Mouse (Mus musculus) bone marrow macrophage, adult 2 months (primary cell): ENCODE results near the gene Il17rb. TPM values are rescaled to one million over a fixed set of nuclear protein-coding genes. Genes with fewer than 3 reads are reported as not detected.

Source experiments
- H3K27ac ChIP-seq: 2 replicates; pipeline ENCODE4 v1.5.1; 2012; ENCODE audit warnings: low read depth, low read length; ENCODE audit not compliant: insufficient read depth
- H3K4me1 ChIP-seq: 2 replicates; pipeline ENCODE4 v1.6.1; 2012; ENCODE audit warnings: low read length; ENCODE audit not compliant: control insufficient read depth, insufficient read depth
- H3K4me3 ChIP-seq: 2 replicates; pipeline ENCODE4 v1.5.1; 2012; ENCODE audit warnings: mild to moderate bottlenecking, low read length, moderate library complexity; ENCODE audit not compliant: insufficient read depth
- CTCF ChIP-seq: IDR thresholded peaks from 2 replicates; pipeline ENCODE4 v1.5.1; 2012; ENCODE audit warnings: low read depth, mild to moderate bottlenecking, low read length, moderate library complexity
- POLR2A ChIP-seq: IDR thresholded peaks from 2 replicates; pipeline ENCODE4 v1.6.1; 2012; ENCODE audit warnings: mild to moderate bottlenecking, low read depth, low read length, borderline replicate concordance
- polyA plus RNA-seq: library from polyadenylated mRNA; stranded (reverse); fragments of >200 nt; gene quantifications from 2 replicates; pipeline ENCODE4 v1.2.4, GENCODE M21; 2012; ENCODE audit not compliant: missing spikeins, insufficient read depth, insufficient read length

The Il17rb gene
- polyA plus RNA-seq, 1 experiment: not detected

GRCm38 (mm10) chr14:29971993-29972392, 36.7 kb downstream of the Il17rb start:
- no peak for TF ChIP-seq CTCF
- TF ChIP-seq POLR2A: no peak
- no peak overlapping the region for H3K4me3 ChIP-seq
- H3K27ac ChIP-seq: no peak overlapping the region
- H3K4me1 ChIP-seq: peaks cover 31% of the 10 kb centered on the region

GRCm38 (mm10) chr14:29971446-29971845, 37.2 kb downstream of the Il17rb start:
- Histone ChIP-seq H3K27ac (no peak overlapping the region), H3K4me3 (no peak overlapping the region), H3K4me1 (peaks cover 34% of the 10 kb centered on the region)
- no peak for TF ChIP-seq CTCF

- Histone ChIP-seq H3K4me1 (peaks cover 39% of the 10 kb centered on the region), H3K27ac (peak within 1 kb of the TSS; percentile 87), H3K4me3 (peak within 1 kb of the TSS; percentile 79)
- TF ChIP-seq POLR2A (peak; percentile 84; the same call in 1 of the 2 replicates), CTCF (no peak)
These were observed 40.4 kb downstream of the Il17rb start, which contains the start of gene Selenok for GRCm38 (mm10) chr14:29968075-29968821. TSS of gene Selenok (plus strand) at chr14:29968308.

DNA sequence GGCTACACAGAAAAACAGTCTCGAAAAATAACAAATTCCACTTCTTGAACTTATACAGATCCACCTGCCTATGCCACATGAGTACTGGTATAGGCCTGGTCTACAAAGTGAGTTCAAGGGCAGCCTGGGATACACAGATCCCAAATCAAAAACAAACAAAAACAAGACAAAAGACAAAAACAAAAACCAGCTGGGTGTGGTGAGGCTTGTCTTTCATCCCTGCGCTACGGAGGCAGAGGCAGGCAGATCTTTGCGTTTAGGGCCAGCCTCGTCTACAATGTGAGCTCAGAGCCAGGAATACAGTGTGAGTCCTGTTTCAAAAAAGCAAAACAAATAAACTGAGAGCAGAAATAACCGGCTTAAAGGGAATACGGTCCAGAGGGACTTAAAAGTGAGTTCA, 41.1 kb downstream of the Il17rb start:
- Histone ChIP-seq H3K4me1 (peaks cover 35% of the 10 kb centered on the region), H3K27ac (peak overlapping the region; percentile 87)

DNA sequence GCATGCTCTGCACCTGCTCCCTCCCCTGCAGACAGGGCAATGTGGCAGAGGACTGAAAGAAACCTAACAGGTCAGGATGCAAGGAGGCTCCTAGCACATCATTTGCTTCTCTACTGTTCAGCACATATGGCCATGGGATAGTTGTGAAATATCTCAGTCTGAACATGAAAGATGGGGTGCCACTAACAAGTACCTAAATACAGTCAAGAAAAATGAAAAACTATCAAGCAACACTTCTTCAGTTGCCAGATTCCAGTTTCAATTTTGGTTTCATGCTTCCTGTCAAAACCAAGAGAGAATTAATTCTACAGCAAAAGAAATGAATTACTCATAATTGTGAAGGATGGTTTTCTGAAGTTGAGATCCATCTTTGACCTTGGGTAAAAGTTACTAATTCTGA, 51.3 kb downstream of the Il17rb start:
- TF ChIP-seq CTCF (no peak), POLR2A (no peak)
- no peak overlapping the region for H3K4me3 ChIP-seq
- H3K4me1 ChIP-seq: peaks cover 15% of the 10 kb centered on the region
- no peak overlapping the region for H3K27ac ChIP-seq

More for the DNA sequence above, 41.1 kb downstream of the Il17rb start:
- TF ChIP-seq POLR2A: no peak
- no peak for TF ChIP-seq CTCF
- H3K4me3 ChIP-seq: peak overlapping the region; percentile 68

DNA sequence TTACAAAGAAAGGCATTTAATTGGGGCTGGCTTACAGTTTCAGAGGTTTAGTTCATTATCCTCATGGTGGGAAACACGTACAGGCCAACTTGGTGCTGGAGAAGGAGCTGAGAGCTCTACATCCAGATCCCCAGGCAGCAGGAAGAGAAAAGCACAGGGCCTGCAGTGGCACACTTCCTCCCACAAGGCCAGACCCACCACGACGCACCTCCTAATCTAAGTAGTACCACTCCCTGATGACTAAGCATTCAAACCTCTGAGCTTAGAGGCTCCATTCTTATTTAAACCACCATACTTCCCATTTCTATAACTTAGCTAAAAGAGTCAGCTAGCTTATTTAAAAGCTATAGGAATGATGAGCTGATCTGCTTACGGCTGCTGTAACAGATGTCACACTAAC, 57.9 kb downstream of the Il17rb start:
- Histone ChIP-seq H3K4me1 (peaks cover 11% of the 10 kb centered on the region), H3K4me3 (no peak overlapping the region), H3K27ac (peak overlapping the region; percentile 73)
- TF ChIP-seq POLR2A: no peak
- no peak for TF ChIP-seq CTCF

DNA sequence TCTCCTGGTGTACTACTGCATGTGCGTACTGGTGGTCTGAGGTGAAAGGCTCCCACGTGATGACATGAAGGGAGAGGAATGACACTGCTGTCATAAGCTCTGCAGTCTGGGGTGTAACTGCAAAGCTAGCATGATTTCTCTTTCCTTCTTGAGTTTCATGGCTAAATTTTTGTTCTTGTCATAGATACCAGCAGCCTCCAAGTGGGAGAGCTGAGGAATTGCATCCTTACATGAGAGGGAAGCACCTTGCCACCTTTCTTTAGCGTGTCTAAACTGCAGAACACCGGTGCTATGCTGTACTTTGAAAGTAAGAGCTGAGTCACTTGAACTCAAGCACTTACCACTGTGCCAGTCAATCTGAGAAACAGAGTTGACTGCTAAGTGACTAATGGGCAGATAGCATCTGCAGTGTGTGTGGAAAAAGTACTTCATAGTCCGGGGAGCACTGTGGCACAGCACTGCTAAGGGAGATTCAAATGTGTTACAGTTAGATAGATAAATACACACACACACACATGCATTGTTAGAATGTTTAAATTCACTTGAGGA, 61.9 kb downstream of the Il17rb start:
- TF ChIP-seq POLR2A (no peak), CTCF (no peak)
- Histone ChIP-seq H3K4me1 (peaks cover 18% of the 10 kb centered on the region), H3K4me3 (no peak overlapping the region), H3K27ac (no peak overlapping the region)

Other genes with a start within 250 kb of the Il17rb start
- gene Selenok, start 40.6 kb downstream of the Il17rb start, polyA plus RNA-seq: 214 and 249 TPM in 2 replicates
- gene Actr8, start 30.6 kb downstream of the Il17rb start, polyA plus RNA-seq: 35.5 and 42.4 TPM in 2 replicates
- gene Chdh, start 127 bp upstream of the Il17rb start, polyA plus RNA-seq: not detected in 2 replicates